Mouse (Mus musculus): ENCODE measurements around the gene Camk2b. TPM values are rescaled to one million over a fixed set of nuclear protein-coding genes. Genes with fewer than 3 reads are reported as not detected.
"Not testable (repeated sequence)": the region's sequence is repeated elsewhere in the genome, so short reads cannot be mapped to it uniquely, and the experiment has no call there.

The Camk2b gene
- polyA plus RNA-seq, 1 experiment = 6.2 TPM

GRCm38 (mm10) chr11:5953130-5953765 is 112.9 kb downstream of the Camk2b start:
- Histone ChIP-seq H3K4me1 (ENCODE audit: control insufficient read depth, insufficient read depth, low read length) (peaks cover 5% of the 10 kb centered on the region; the same call in 1 of the 2 replicates), H3K36me3 (ENCODE audit: control insufficient read depth, insufficient read depth, low read length) (no peaks in the 10 kb centered on the region), H3K27me3 (replicated peaks; ENCODE audit: control insufficient read depth, insufficient read depth, low read length) (no peaks in the 10 kb centered on the region), H3K27ac (ENCODE audit: insufficient read depth, low read depth, low read length) (no peak overlapping the region), H3K4me3 (ENCODE audit: insufficient read depth, low read depth, low read length) (no peak overlapping the region)
- TF ChIP-seq CTCF (conservative IDR thresholded peaks at IDR 0.05; ENCODE audit: insufficient read depth, insufficient read length, low read depth, low read length) = no peak
- TF ChIP-seq POLR2A (IDR thresholded peaks at IDR 0.05; ENCODE audit: low read depth, low read length) = no peak
- WGBS = 43% methylated on average over 8 of the region's 8 CpGs
- peak; percentile 17 for DNase-seq

DNA sequence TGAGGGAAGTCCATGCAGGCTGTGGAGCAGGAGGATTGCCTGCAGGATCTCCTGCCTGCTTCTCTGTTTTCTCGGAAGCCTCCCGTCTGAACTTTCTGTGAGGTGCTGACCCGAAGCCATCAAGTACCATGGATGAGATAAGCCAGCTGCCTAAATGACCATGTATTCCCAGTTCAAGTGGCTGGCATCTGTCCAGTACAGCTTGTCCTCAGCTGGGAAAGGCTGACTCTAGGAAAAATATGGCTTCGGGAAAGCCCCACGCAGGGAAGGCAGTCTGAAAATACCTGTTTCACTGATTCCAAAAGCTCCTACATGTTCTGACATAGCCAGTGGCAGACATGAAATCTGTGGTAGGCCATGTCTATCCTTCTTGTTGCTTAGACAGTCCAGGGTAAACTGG is 113.7 kb downstream of the Camk2b start:
- Histone ChIP-seq H3K27me3 (replicated peaks; ENCODE audit: control insufficient read depth, insufficient read depth, low read length) (no peaks in the 10 kb centered on the region), H3K36me3 (ENCODE audit: control insufficient read depth, insufficient read depth, low read length) (no peaks in the 10 kb centered on the region), H3K27ac (ENCODE audit: insufficient read depth, low read depth, low read length) (no peak overlapping the region), H3K4me3 (ENCODE audit: insufficient read depth, low read depth, low read length) (no peak overlapping the region), H3K4me1 (ENCODE audit: control insufficient read depth, insufficient read depth, low read length) (peaks cover 5% of the 10 kb centered on the region; the same call in 1 of the 2 replicates)
- TF ChIP-seq POLR2A (IDR thresholded peaks at IDR 0.05; ENCODE audit: low read depth, low read length) (no peak), CTCF (conservative IDR thresholded peaks at IDR 0.05; ENCODE audit: insufficient read depth, insufficient read length, low read depth, low read length) (no peak)
- DNase-seq = peak; percentile 79
- WGBS = 34% methylated on average over 5 of the region's 5 CpGs

DNA sequence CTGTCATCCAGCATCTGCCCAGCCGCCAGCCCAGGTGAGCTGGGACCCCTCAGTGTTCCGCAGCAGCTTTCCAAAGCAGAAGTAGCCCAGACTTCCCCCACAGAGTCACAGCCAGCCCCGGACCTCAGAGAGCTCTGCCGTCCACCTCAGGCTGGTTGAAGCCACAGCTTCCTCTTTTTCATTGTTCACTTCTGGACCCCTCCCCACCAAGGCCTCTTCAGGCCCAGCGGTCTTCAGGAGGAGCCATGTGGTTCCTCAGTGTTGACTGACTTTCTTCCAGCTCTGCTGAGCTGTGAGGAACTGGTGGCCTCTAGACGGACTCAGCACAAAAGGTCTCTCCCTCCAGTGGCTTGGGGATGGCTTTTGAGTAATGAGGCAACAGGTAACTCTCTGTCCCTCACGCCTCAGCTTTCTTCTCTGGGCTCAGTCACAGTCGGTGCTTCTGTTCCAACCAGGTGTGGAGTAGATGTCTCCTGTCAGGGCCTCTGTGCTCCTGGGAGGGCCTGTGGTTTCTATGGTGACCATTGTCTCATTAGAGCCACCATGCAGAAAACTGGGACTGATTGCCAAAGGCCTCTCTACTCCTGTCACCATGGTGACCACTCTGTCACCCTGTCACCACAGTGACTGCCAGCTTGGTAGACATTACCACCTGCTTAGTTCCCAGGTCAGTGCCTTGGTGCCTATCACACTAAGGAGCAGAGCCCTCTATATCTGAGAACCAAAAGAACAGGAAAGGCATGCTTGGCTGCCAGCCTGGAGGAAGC is 116.4 kb downstream of the Camk2b start, which contains the start of gene Gck:
TSS of gene Gck (minus strand) at position 496 of the 767 bp plus-strand sequence.
- WGBS = 70% methylated on average over 8 of the region's 8 CpGs
- Histone ChIP-seq H3K27me3 (replicated peaks; ENCODE audit: control insufficient read depth, insufficient read depth, low read length) (no peaks in the 10 kb centered on the region), H3K27ac (ENCODE audit: insufficient read depth, low read depth, low read length) (no peak within 1 kb of the TSS), H3K36me3 (ENCODE audit: control insufficient read depth, insufficient read depth, low read length) (no peaks in the 10 kb centered on the region), H3K4me3 (ENCODE audit: insufficient read depth, low read depth, low read length) (no peak within 1 kb of the TSS), H3K4me1 (ENCODE audit: control insufficient read depth, insufficient read depth, low read length) (peaks cover under 1% of the 10 kb centered on the region; the same call in 1 of the 2 replicates)
- TF ChIP-seq POLR2A (IDR thresholded peaks at IDR 0.05; ENCODE audit: low read depth, low read length) (no peak), CTCF (conservative IDR thresholded peaks at IDR 0.05; ENCODE audit: insufficient read depth, insufficient read length, low read depth, low read length) (no peak)
- no peak for DNase-seq

DNA sequence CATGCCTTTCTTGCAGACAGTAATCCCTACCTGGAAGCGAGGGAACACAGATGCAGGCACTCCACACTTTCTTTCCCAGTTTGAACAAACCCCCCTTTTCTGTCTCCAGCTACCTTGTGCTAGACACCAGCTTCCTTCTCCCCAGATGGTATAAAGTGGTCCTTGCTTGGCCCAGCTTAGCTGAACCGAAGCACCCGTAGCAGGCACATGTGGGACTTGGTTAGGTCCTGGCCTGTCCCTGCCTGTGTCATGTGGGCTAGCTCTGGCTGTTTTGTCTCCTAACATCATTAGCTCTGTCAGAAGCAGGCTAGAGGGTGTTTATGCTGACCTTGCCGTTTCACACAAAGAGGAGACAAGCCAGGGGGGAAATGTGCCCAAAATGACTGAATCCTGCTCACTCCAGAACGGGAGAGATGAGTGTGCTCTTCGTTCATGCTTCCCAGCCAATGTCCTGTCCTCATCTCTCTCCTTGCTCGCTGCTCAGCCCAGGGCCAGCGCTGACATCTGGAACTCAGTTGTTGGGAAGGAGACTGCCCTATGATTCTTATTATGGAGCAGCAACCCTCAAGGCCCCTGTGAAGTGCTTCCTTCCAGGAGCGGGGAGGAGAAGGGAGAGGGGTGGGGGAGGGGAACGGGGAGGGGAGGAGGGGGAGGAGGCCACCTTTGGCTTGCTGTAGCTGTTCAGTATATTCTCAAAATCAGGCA is 117.5 kb downstream of the Camk2b start:
- Histone ChIP-seq H3K27me3 (replicated peaks; ENCODE audit: control insufficient read depth, insufficient read depth, low read length) (no peaks in the 10 kb centered on the region), H3K4me1 (ENCODE audit: control insufficient read depth, insufficient read depth, low read length) (no peaks in the 10 kb centered on the region), H3K27ac (ENCODE audit: insufficient read depth, low read depth, low read length) (no peak overlapping the region), H3K36me3 (ENCODE audit: control insufficient read depth, insufficient read depth, low read length) (no peaks in the 10 kb centered on the region), H3K4me3 (ENCODE audit: insufficient read depth, low read depth, low read length) (no peak overlapping the region)
- DNase-seq = no peak
- no peak for TF ChIP-seq POLR2A (IDR thresholded peaks at IDR 0.05; ENCODE audit: low read depth, low read length)
- TF ChIP-seq CTCF (conservative IDR thresholded peaks at IDR 0.05; ENCODE audit: insufficient read depth, insufficient read length, low read depth, low read length) = no peak
- 65% methylated on average over 10 of the region's 10 CpGs for WGBS

GRCm38 (mm10) chr11:5947796-5948195 is 118.4 kb downstream of the Camk2b start:
- TF ChIP-seq CTCF (conservative IDR thresholded peaks at IDR 0.05; ENCODE audit: insufficient read depth, insufficient read length, low read depth, low read length) = no peak
- no peak for TF ChIP-seq POLR2A (IDR thresholded peaks at IDR 0.05; ENCODE audit: low read depth, low read length)
- no peaks in the 10 kb centered on the region for H3K27me3 ChIP-seq (replicated peaks; ENCODE audit: control insufficient read depth, insufficient read depth, low read length)
- 66% methylated on average over 4 of the region's 4 CpGs for WGBS
- no peaks in the 10 kb centered on the region for H3K36me3 ChIP-seq (ENCODE audit: control insufficient read depth, insufficient read depth, low read length)
- no peak overlapping the region for H3K4me3 ChIP-seq (ENCODE audit: insufficient read depth, low read depth, low read length)
- no peaks in the 10 kb centered on the region for H3K4me1 ChIP-seq (ENCODE audit: control insufficient read depth, insufficient read depth, low read length)
- no peak overlapping the region for H3K27ac ChIP-seq (ENCODE audit: insufficient read depth, low read depth, low read length)
- DNase-seq = no peak

GRCm38 (mm10) chr11:5945096-5945495 is 121.1 kb downstream of the Camk2b start:
- 63% methylated on average over 2 of the region's 2 CpGs for WGBS
- Histone ChIP-seq H3K4me3 (ENCODE audit: insufficient read depth, low read depth, low read length) (no peak overlapping the region), H3K27ac (ENCODE audit: insufficient read depth, low read depth, low read length) (no peak overlapping the region), H3K27me3 (replicated peaks; ENCODE audit: control insufficient read depth, insufficient read depth, low read length) (no peaks in the 10 kb centered on the region), H3K4me1 (ENCODE audit: control insufficient read depth, insufficient read depth, low read length) (no peaks in the 10 kb centered on the region), H3K36me3 (ENCODE audit: control insufficient read depth, insufficient read depth, low read length) (no peaks in the 10 kb centered on the region)
- TF ChIP-seq CTCF (conservative IDR thresholded peaks at IDR 0.05; ENCODE audit: insufficient read depth, insufficient read length, low read depth, low read length) (no peak), POLR2A (IDR thresholded peaks at IDR 0.05; ENCODE audit: low read depth, low read length) (no peak)
- no peak for DNase-seq

DNA sequence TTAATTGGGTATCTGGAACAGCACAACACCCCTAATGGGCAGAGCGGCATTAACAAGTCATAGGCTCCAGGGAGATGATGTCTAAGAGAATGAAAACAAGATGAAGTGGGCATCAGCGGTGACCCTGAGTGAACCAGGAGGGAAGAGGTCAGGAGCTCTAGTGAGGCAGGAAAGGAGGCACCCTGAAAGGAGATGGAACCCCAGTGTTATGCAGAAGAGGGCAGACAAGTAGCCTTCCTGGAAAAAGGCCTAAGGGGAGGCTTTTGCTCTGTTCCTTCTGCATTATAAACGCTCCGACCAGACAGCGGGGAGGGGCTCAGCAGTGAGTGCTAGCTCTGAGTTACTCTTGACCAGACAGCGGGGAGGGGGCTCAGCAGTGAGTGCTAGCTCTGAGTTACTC is 123.2 kb downstream of the Camk2b start:
- TF ChIP-seq CTCF (conservative IDR thresholded peaks at IDR 0.05; ENCODE audit: insufficient read depth, insufficient read length, low read depth, low read length) (no peak), POLR2A (IDR thresholded peaks at IDR 0.05; ENCODE audit: low read depth, low read length) (no peak)
- WGBS = 78% methylated on average over 6 of the region's 6 CpGs
- Histone ChIP-seq H3K4me3 (ENCODE audit: insufficient read depth, low read depth, low read length) (no peak overlapping the region), H3K4me1 (ENCODE audit: control insufficient read depth, insufficient read depth, low read length) (no peaks in the 10 kb centered on the region), H3K27ac (ENCODE audit: insufficient read depth, low read depth, low read length) (no peak overlapping the region), H3K36me3 (ENCODE audit: control insufficient read depth, insufficient read depth, low read length) (no peaks in the 10 kb centered on the region), H3K27me3 (replicated peaks; ENCODE audit: control insufficient read depth, insufficient read depth, low read length) (no peaks in the 10 kb centered on the region)
- no peak for DNase-seq

GRCm38 (mm10) chr11:5934531-5934930 is 131.6 kb downstream of the Camk2b start:
- H3K27me3 ChIP-seq (replicated peaks; ENCODE audit: control insufficient read depth, insufficient read depth, low read length); H3K27ac ChIP-seq (ENCODE audit: insufficient read depth, low read depth, low read length); H3K4me1 ChIP-seq (ENCODE audit: control insufficient read depth, insufficient read depth, low read length); DNase-seq; H3K4me3 ChIP-seq (ENCODE audit: insufficient read depth, low read depth, low read length); H3K36me3 ChIP-seq (ENCODE audit: control insufficient read depth, insufficient read depth, low read length): not testable (repeated sequence)
- WGBS = 94% methylated on average over 11 of the region's 11 CpGs
